Mouse (Mus musculus) midbrain, embryonic 14.5 days (tissue): ENCODE results near the gene Atp6v1g3. TPM values are rescaled to one million over a fixed set of nuclear protein-coding genes. Genes with fewer than 3 reads are reported as not detected.

Source experiments
- polyA plus RNA-seq: library from polyadenylated mRNA; unstranded; fragments of >200 nt; fragmentation: Nextera tagmentation; extraction: Ambion mirVana; gene quantifications from 2 replicates; pipeline ENCODE4 v1.2.1, GENCODE M21; 2014

Gene Atp6v1g3
- polyA plus RNA-seq, 1 experiment from 2014 or later = not detected

Other genes starting within 250 kb of the Atp6v1g3 start
- gene Ptprc, start 98.0 kb upstream of the Atp6v1g3 start, polyA plus RNA-seq = 0.59 and 2.4 TPM in 2 replicates